Mouse (Mus musculus) G1E-ER4 (cell line): ENCODE results near the gene Fn3k. TPM values are rescaled to one million over a fixed set of nuclear protein-coding genes. Genes with fewer than 3 reads are reported as not detected.

Source experiments
- GATA1 ChIP-seq: IDR thresholded peaks from one replicate; pipeline ENCODE4 v1.8.0; 2012; ENCODE audit warnings: low read length, inconsistent platforms
- polyA plus RNA-seq: library from polyadenylated mRNA; stranded (reverse); fragments of >175 nt; gene quantifications from 2 replicates; pipeline ENCODE4 v1.2.3, GENCODE M21; 2012

The Fn3k gene
- polyA plus RNA-seq = 0.03 and 0.06 TPM in 2 replicates

- no peak for TF ChIP-seq GATA1
Measured at GRCm38 (mm10) chr11:121434156-121435155, at the start of gene Fn3k. Fn3k (plus strand) TSS chr11:121434913.

GRCm38 (mm10) chr11:121387750-121388553 lies 46.8 kb upstream of the Fn3k start, which contains the start of gene Rab40b:
Rab40b (minus strand) TSS chr11:121388251.
- TF ChIP-seq GATA1 = no peak

GRCm38 (mm10) chr11:121388554-121388945 lies 46.2 kb upstream of the Fn3k start:
- TF ChIP-seq GATA1 = no peak

- no peak for TF ChIP-seq GATA1
Measured at GRCm38 (mm10) chr11:121390793-121391192, 43.9 kb upstream of the Fn3k start.

- no peak for TF ChIP-seq GATA1
Measured at GRCm38 (mm10) chr11:121392405-121392804, 42.3 kb upstream of the Fn3k start.

- TF ChIP-seq GATA1 = no peak
Measured at GRCm38 (mm10) chr11:121407366-121408155, 27.2 kb upstream of the Fn3k start.

GRCm38 (mm10) chr11:121414762-121415161 lies 20.0 kb upstream of the Fn3k start:
- no peak for TF ChIP-seq GATA1

- TF ChIP-seq GATA1 = no peak
Measured at GRCm38 (mm10) chr11:121415351-121415750, 19.4 kb upstream of the Fn3k start.

- no peak for TF ChIP-seq GATA1
Measured at GRCm38 (mm10) chr11:121417971-121418370, 16.7 kb upstream of the Fn3k start.

- no peak for TF ChIP-seq GATA1
Measured at GRCm38 (mm10) chr11:121418932-121419331, 15.8 kb upstream of the Fn3k start.

GRCm38 (mm10) chr11:121420379-121420778 lies 14.3 kb upstream of the Fn3k start:
- no peak for TF ChIP-seq GATA1

GRCm38 (mm10) chr11:121420830-121421552 lies 13.7 kb upstream of the Fn3k start, which contains the start of gene Fn3krp:
Fn3krp (plus strand) TSS chr11:121421401.
- no peak for TF ChIP-seq GATA1

- no peak for TF ChIP-seq GATA1
Measured at GRCm38 (mm10) chr11:121421553-121422173, 13.1 kb upstream of the Fn3k start.

- no peak for TF ChIP-seq GATA1
Measured at GRCm38 (mm10) chr11:121433397-121433796, 1.3 kb upstream of the Fn3k start.
